Mouse (Mus musculus) ES-Bruce4 (cell line): Measurements from ENCODE around the gene Wdsub1.

ENCODE experiments used
- EP300 ChIP-seq: IDR thresholded peaks from 2 replicates; pipeline ENCODE4 v1.6.1; 2011; ENCODE audit warnings: low read depth, low read length; ENCODE audit not compliant: insufficient read depth
- POLR2A ChIP-seq: IDR thresholded peaks from one replicate; pipeline ENCODE4 v1.8.1; 2011; ENCODE audit warnings: low read length; ENCODE audit not compliant: insufficient read depth

GRCm38 (mm10) chr2:59838825-59839224 lies 43.6 kb downstream of the Wdsub1 start:
- no peak for TF ChIP-seq POLR2A
- TF ChIP-seq EP300: no peak
